Mouse (Mus musculus): Measurements from ENCODE around the gene Parpbp. TPM values are rescaled to one million over a fixed set of nuclear protein-coding genes. Genes with fewer than 3 reads are reported as not detected.

The Parpbp gene
- polyA plus RNA-seq (2015; fragmentation: Illumina TruSeq; extraction: RNeasy Lipid Tissue Mini Kit (QIAGEN cat#74804); ENCODE audit: low read depth, low replicate concordance): 0.48 TPM

GRCm38 (mm10) chr10:88146707-88147477, at the start of gene Parpbp, which contains the start of gene Nup37:
TSS of gene Parpbp (minus strand) at chr10:88146941.
TSS of gene Nup37 (plus strand) at chr10:88146992.

GRCm38 (mm10) chr10:88090772-88091171, 56.0 kb downstream of the Parpbp start, which contains the start of gene Pmch:
TSS of gene Pmch (plus strand) at chr10:88091072.

Other genes starting within 250 kb of the Parpbp start
- gene Pmch, start 55.9 kb downstream of the Parpbp start, polyA plus RNA-seq (2015; fragmentation: Illumina TruSeq; extraction: RNeasy Lipid Tissue Mini Kit (QIAGEN cat#74804); ENCODE audit: low read depth, low replicate concordance): 2.4 TPM
- gene Nup37, start 51 bp upstream of the Parpbp start, polyA plus RNA-seq (2015; fragmentation: Illumina TruSeq; extraction: RNeasy Lipid Tissue Mini Kit (QIAGEN cat#74804); ENCODE audit: low read depth, low replicate concordance): 9.6 TPM
- gene Washc3, start 54.2 kb upstream of the Parpbp start, polyA plus RNA-seq (2015; fragmentation: Illumina TruSeq; extraction: RNeasy Lipid Tissue Mini Kit (QIAGEN cat#74804); ENCODE audit: low read depth, low replicate concordance): 41.9 TPM
- gene Dram1, start 232.1 kb upstream of the Parpbp start, polyA plus RNA-seq (2015; fragmentation: Illumina TruSeq; extraction: RNeasy Lipid Tissue Mini Kit (QIAGEN cat#74804); ENCODE audit: low read depth, low replicate concordance): 1.8 TPM
- 38.0 TPM for gene Gnptab, start 232.2 kb upstream of the Parpbp start, polyA plus RNA-seq (2015; fragmentation: Illumina TruSeq; extraction: RNeasy Lipid Tissue Mini Kit (QIAGEN cat#74804); ENCODE audit: low read depth, low replicate concordance)